Mouse (Mus musculus): ENCODE results near the gene 2410131K14Rik.

DNA sequence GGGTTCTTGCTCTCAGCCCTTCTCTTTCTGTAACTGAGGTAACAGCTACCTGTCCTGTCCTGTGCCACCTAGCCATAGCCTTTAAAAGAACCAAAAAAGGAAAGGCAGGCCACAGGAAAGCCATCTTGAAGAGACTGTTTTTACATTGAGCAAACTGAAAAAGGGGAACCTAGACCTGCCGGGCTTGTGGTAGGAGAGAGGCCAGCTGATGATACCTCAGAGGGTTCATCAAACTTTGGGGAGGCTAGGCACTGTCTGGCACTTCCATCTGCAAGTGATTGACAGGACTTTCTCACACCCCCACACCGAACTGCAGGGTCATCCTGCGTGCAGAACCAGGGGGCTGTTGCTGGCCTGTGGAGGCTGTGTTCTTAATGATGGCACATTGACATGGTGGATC, 8.5 kb downstream of the 2410131K14Rik start:
- no peak for TF ChIP-seq CTCF (IDR thresholded peaks at IDR 0.05; ENCODE audit: low read depth, low read length)
- no peak for TF ChIP-seq POLR2A (IDR thresholded peaks at IDR 0.05; ENCODE audit: insufficient read depth, low read length)
- no peak for TF ChIP-seq EP300 (IDR thresholded peaks at IDR 0.05; ENCODE audit: insufficient read depth, low read depth, low read length)
